Mouse (Mus musculus) limb, embryonic 10.5 days (tissue): Measurements from ENCODE around the gene Adgrg5. TPM values are rescaled to one million over a fixed set of nuclear protein-coding genes. Genes with fewer than 3 reads are reported as not detected.

ENCODE experiments used
- DNase-seq: peaks from one replicate; pipeline ENCODE4 v3.0.0-alpha.2; 2017; ENCODE audit warnings: low spot score
- H3K27ac ChIP-seq: fragments of 300-500 bp; sonication (generic); 2 replicates; pipeline ENCODE4 v1.5.1; 2016; ENCODE audit warnings: mild to moderate bottlenecking
- H3K27me3 ChIP-seq: fragments of 300-500 bp; sonication (generic); 2 replicates; pipeline ENCODE4 v1.6.1; 2016; ENCODE audit warnings: low read depth, mild to moderate bottlenecking; ENCODE audit not compliant: poor library complexity, severe bottlenecking
- H3K36me3 ChIP-seq: fragments of 300-500 bp; sonication (generic); 2 replicates; pipeline ENCODE4 v1.6.1; 2016; ENCODE audit warnings: mild to moderate bottlenecking, moderate library complexity
- H3K4me1 ChIP-seq: fragments of 300-500 bp; sonication (generic); 2 replicates; pipeline ENCODE4 v1.6.1; 2016
- H3K4me3 ChIP-seq: fragments of 300-500 bp; sonication (generic); 2 replicates; pipeline ENCODE4 v1.5.1; 2016; ENCODE audit warnings: mild to moderate bottlenecking, moderate library complexity
- H3K9me3 ChIP-seq: fragments of 300-500 bp; sonication (generic); replicated peaks from 2 replicates; pipeline ENCODE4 v1.6.1; 2016; ENCODE audit warnings: mild to moderate bottlenecking
- WGBS: fragments of 180-500 bp; shearing (Covaris S2); methylation state at CpG from one replicate; pipeline ENCODE4 v1.1.7; 2016; 5-methylcytosine and 5-hydroxymethylcytosine counted together
- polyA plus RNA-seq: library from polyadenylated mRNA; unstranded; fragments of >200 nt; fragmentation: Nextera tagmentation; extraction: Ambion mirVana; gene quantifications from 2 replicates; pipeline ENCODE4 v1.2.1, GENCODE M21; 2016

Adgrg5 gene
- polyA plus RNA-seq, 1 experiment from 2014 or later, result 0.18 TPM

DNA sequence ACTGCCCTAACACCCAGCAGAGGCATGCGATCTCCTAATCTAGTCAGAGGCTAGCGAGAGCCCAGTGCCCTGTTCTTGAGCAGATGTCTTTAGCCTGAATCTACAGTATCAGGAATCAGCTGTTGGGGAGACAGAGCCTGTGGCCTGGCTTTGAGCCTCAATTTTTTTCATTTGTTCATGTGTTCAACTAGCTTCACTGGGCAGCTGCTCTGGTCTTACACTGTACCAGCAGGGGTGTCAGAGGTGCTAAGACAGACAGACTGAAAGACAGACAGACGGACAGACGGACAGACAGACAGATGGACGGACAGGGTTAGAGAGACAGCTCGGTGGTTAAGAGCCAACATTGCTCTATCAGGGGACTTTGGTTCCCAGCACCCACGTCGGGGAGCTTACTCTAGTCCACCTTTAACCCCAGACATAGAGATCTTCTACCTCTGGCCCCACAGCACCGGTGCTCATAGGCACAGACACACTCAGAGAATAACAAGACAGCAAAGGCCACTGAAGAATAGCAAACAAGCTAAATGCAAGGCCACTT, 68.0 kb downstream of the Adgrg5 start:
- Histone ChIP-seq H3K27ac (no peak overlapping the region), H3K4me3 (no peak overlapping the region), H3K9me3 (no peaks in the 10 kb centered on the region), H3K4me1 (peaks cover 38% of the 10 kb centered on the region), H3K27me3 (peaks cover 15% of the 10 kb centered on the region; the same call in 1 of the 2 replicates), H3K36me3 (no peaks in the 10 kb centered on the region)
- WGBS, result 79% methylated on average over 9 of the region's 9 CpGs
- no peak for DNase-seq

- Histone ChIP-seq H3K4me3 (no peak overlapping the region), H3K27ac (peak overlapping the region; percentile 51; the same call in 1 of the 2 replicates), H3K4me1 (peaks cover 43% of the 10 kb centered on the region), H3K36me3 (no peaks in the 10 kb centered on the region), H3K27me3 (peaks cover 15% of the 10 kb centered on the region; the same call in 1 of the 2 replicates), H3K9me3 (no peaks in the 10 kb centered on the region)
- WGBS, result 87% methylated on average over 4 of the region's 4 CpGs
- DNase-seq, result no peak
These were observed 68.5 kb downstream of the Adgrg5 start for GRCm38 (mm10) chr8:94992010-94992409.

DNA sequence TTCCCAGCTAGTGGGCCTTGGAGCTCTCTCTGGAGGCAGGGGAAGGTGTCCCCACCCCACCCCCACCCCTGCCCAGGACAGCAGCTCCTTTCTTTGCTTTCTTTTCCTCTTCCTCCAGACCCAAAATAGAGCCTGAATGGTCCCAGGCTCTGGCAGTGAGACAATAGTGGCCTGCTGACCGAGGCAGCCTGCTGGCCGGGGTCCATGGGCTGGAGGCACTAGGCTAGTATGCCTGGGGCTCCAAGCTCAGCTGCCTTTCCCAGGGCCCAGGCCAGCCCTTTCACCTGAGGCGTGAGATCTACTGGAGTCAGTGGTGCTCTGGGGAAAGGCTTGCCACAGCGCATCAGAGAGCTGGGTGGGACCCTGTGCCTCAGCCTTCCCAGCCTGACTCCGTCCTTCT, 69.0 kb downstream of the Adgrg5 start:
- Histone ChIP-seq H3K27me3 (peaks cover 15% of the 10 kb centered on the region; the same call in 1 of the 2 replicates), H3K36me3 (no peaks in the 10 kb centered on the region), H3K4me1 (peaks cover 48% of the 10 kb centered on the region), H3K9me3 (no peaks in the 10 kb centered on the region), H3K4me3 (no peak overlapping the region), H3K27ac (peak overlapping the region; percentile 51)
- no peak for DNase-seq
- 62% methylated on average over 5 of the region's 5 CpGs for WGBS

Other genes with a start within 250 kb of the Adgrg5 start
- gene Pllp, start 227.4 kb upstream of the Adgrg5 start, polyA plus RNA-seq, result 0.48 TPM in 1 of 2 replicates, not detected in the other
- not detected in 2 replicates for gene Ccl22, start 178.1 kb upstream of the Adgrg5 start, polyA plus RNA-seq
- gene Cx3cl1, start 151.7 kb upstream of the Adgrg5 start, polyA plus RNA-seq, result 2.7 and 5.3 TPM in 2 replicates
- not detected in 2 replicates for gene Ccl17, start 113.2 kb upstream of the Adgrg5 start, polyA plus RNA-seq
- 51.2 and 65.5 TPM in 2 replicates for gene Coq9, start 85.4 kb upstream of the Adgrg5 start, polyA plus RNA-seq
- gene Ciapin1, start 85.3 kb upstream of the Adgrg5 start, polyA plus RNA-seq, result 195 and 198 TPM in 2 replicates
- gene Polr2c, start 66.2 kb upstream of the Adgrg5 start, polyA plus RNA-seq, result 201 and 208 TPM in 2 replicates
- 23.4 and 33.1 TPM in 2 replicates for gene Dok4, start 47.4 kb upstream of the Adgrg5 start, polyA plus RNA-seq
- 27.0 and 32.3 TPM in 2 replicates for gene Ccdc102a, start 5.6 kb upstream of the Adgrg5 start, polyA plus RNA-seq
- 7.0 and 11.6 TPM in 2 replicates for gene Adgrg1, start 51.1 kb downstream of the Adgrg5 start, polyA plus RNA-seq
- 3.4 and 4.2 TPM in 2 replicates for gene Adgrg3, start 94.0 kb downstream of the Adgrg5 start, polyA plus RNA-seq
- 0.23 TPM in 2 replicates for gene Drc7, start 131.4 kb downstream of the Adgrg5 start, polyA plus RNA-seq
- 29.4 and 33.3 TPM in 2 replicates for gene Katnb1, start 157.5 kb downstream of the Adgrg5 start, polyA plus RNA-seq